Mouse (Mus musculus) neutrophil, adult 5-6 weeks (primary cell): Measurements from ENCODE around the gene Gal3st4. TPM values are rescaled to one million over a fixed set of nuclear protein-coding genes. Genes with fewer than 3 reads are reported as not detected.

Source experiments
- ATAC-seq: fragments of 151-379, 151-347 bp; 2 replicates; pipeline ENCODE4 v1.8.0; 2017; ENCODE audit warnings: mild to moderate bottlenecking, moderate TSS enrichment; ENCODE audit not compliant: insufficient number of reproducible peaks, poor library complexity, low FRiP score, severe bottlenecking; ENCODE audit errors: extremely low read depth
- total RNA-seq: library from RNA; stranded (forward); fragments of 200-1000 nt; gene quantifications from 2 replicates; pipeline ENCODE4 v1.2.3, GENCODE M21; 2017

Gene Gal3st4
- total RNA-seq, 1 experiment from 2014 or later, result not detected

GRCm38 (mm10) chr5:138263260-138264206 is 9.1 kb downstream of the Gal3st4 start, which contains the start of gene BC037034:
BC037034 (minus strand) TSS chr5:138264033.
- ATAC-seq, result peak; percentile 91

GRCm38 (mm10) chr5:138262582-138263240 is 9.9 kb downstream of the Gal3st4 start:
- ATAC-seq, result no peak

- ATAC-seq, result no peak
Measured at GRCm38 (mm10) chr5:138262001-138262400, 10.6 kb downstream of the Gal3st4 start.

- ATAC-seq, result no peak
Measured at GRCm38 (mm10) chr5:138260834-138261233, 11.8 kb downstream of the Gal3st4 start.

- ATAC-seq, result no peak
Measured at GRCm38 (mm10) chr5:138260051-138260450, 12.6 kb downstream of the Gal3st4 start.

GRCm38 (mm10) chr5:138258993-138259392 is 13.6 kb downstream of the Gal3st4 start:
- no peak for ATAC-seq

GRCm38 (mm10) chr5:138258542-138258941 is 14.1 kb downstream of the Gal3st4 start:
- no peak for ATAC-seq

- no peak for ATAC-seq
Measured at GRCm38 (mm10) chr5:138258078-138258477, 14.6 kb downstream of the Gal3st4 start.

- no peak for ATAC-seq
Measured at GRCm38 (mm10) chr5:138257585-138257978, 15.1 kb downstream of the Gal3st4 start.

- ATAC-seq, result peak; percentile 39
Measured at GRCm38 (mm10) chr5:138256966-138257584, 15.6 kb downstream of the Gal3st4 start.

GRCm38 (mm10) chr5:138256094-138256467 is 16.6 kb downstream of the Gal3st4 start:
- ATAC-seq, result no peak

- peak; percentile 94 for ATAC-seq
Measured at GRCm38 (mm10) chr5:138255353-138256093, 17.1 kb downstream of the Gal3st4 start, which contains the start of gene Lamtor4. Lamtor4 (plus strand) TSS chr5:138255482.

- no peak for ATAC-seq
Measured at GRCm38 (mm10) chr5:138253061-138253460, 19.6 kb downstream of the Gal3st4 start.

- ATAC-seq, result no peak
Measured at GRCm38 (mm10) chr5:138251144-138251543, 21.5 kb downstream of the Gal3st4 start.

GRCm38 (mm10) chr5:138241511-138241910 is 31.1 kb downstream of the Gal3st4 start:
- ATAC-seq, result no peak

- ATAC-seq, result no peak
Measured at GRCm38 (mm10) chr5:138234224-138234623, 38.4 kb downstream of the Gal3st4 start.

- ATAC-seq, result no peak
Measured at GRCm38 (mm10) chr5:138233778-138234177, 38.9 kb downstream of the Gal3st4 start.

- no peak for ATAC-seq
Measured at GRCm38 (mm10) chr5:138229511-138229910, 43.1 kb downstream of the Gal3st4 start.

- peak; percentile 53 for ATAC-seq
Measured at GRCm38 (mm10) chr5:138228026-138228425, 44.6 kb downstream of the Gal3st4 start.
